Mouse (Mus musculus) kidney, embryonic 15.5 days (tissue): ENCODE measurements at regions not wholly inside any gene's neighbourhood (a gene's known extent, or its start where the extent isn't known, plus 50 kb on each side); places are given as distances from the start of the nearest gene placed in this dataset.

ENCODE experiments used
- ATAC-seq: fragments of 200-750 bp; cut with Nextera tagmentation; replicated peaks from 2 replicates; pipeline ENCODE4 v1.8.0; 2017; ENCODE audit warnings: moderate TSS enrichment; ENCODE audit not compliant: low FRiP score
- H3K27ac ChIP-seq: fragments of 300-500 bp; sonication (generic); 2 replicates; pipeline ENCODE4 v1.5.1; 2015; ENCODE audit warnings: mild to moderate bottlenecking, inconsistent platforms
- H3K27me3 ChIP-seq: fragments of 300-500 bp; sonication (generic); 2 replicates; pipeline ENCODE4 v1.6.1; 2015; ENCODE audit warnings: inconsistent platforms
- H3K36me3 ChIP-seq: fragments of 300-500 bp; sonication (generic); 2 replicates; pipeline ENCODE4 v1.6.1; 2015; ENCODE audit warnings: inconsistent platforms
- H3K4me1 ChIP-seq: fragments of 300-500 bp; sonication (generic); 2 replicates; pipeline ENCODE4 v1.6.1; 2015; ENCODE audit warnings: inconsistent platforms
- H3K4me2 ChIP-seq: fragments of 300-500 bp; sonication (generic); 2 replicates; pipeline ENCODE4 v1.6.1; 2015; ENCODE audit warnings: moderate library complexity, mild to moderate bottlenecking, inconsistent platforms
- H3K4me3 ChIP-seq: fragments of 300-500 bp; sonication (generic); replicated peaks from 2 replicates; pipeline ENCODE4 v1.5.1; 2015; ENCODE audit warnings: mild to moderate bottlenecking, inconsistent platforms
- H3K9ac ChIP-seq: fragments of 300-500 bp; sonication (generic); 2 replicates; pipeline ENCODE4 v1.6.1; 2015; ENCODE audit warnings: mild to moderate bottlenecking, inconsistent platforms
- H3K9me3 ChIP-seq: fragments of 300-500 bp; sonication (generic); replicated peaks from 2 replicates; pipeline ENCODE4 v1.6.1; 2016; ENCODE audit warnings: inconsistent platforms
- WGBS: fragments of 180-500 bp; shearing (Covaris S2); methylation state at CpG from one replicate; pipeline ENCODE4 v1.1.7; 2015; ENCODE audit warnings: mixed read lengths; 5-methylcytosine and 5-hydroxymethylcytosine counted together

GRCm38 (mm10) chr6:12140596-12140995 is 233.0 kb downstream of the Phf14 start:
- no peaks in the 10 kb centered on the region for H3K36me3 ChIP-seq
- no peak overlapping the region for H3K9ac ChIP-seq
- H3K4me3 ChIP-seq = no peak overlapping the region
- no peaks in the 10 kb centered on the region for H3K27me3 ChIP-seq
- H3K27ac ChIP-seq = no peak overlapping the region
- H3K9me3 ChIP-seq = no peaks in the 10 kb centered on the region
- WGBS = 76% methylated on average over 2 of the region's 2 CpGs
- no peak overlapping the region for H3K4me2 ChIP-seq
- ATAC-seq = no peak
- H3K4me1 ChIP-seq = peaks cover 7% of the 10 kb centered on the region; the same call in 1 of the 2 replicates

- Histone ChIP-seq H3K27me3 (no peaks in the 10 kb centered on the region), H3K4me2 (no peak overlapping the region), H3K4me3 (no peak overlapping the region), H3K4me1 (peaks cover 7% of the 10 kb centered on the region; the same call in 1 of the 2 replicates), H3K27ac (no peak overlapping the region), H3K9ac (no peak overlapping the region), H3K36me3 (no peaks in the 10 kb centered on the region), H3K9me3 (no peaks in the 10 kb centered on the region)
- 89% methylated on average over 3 of the region's 3 CpGs for WGBS
- no peak for ATAC-seq
These were observed 237.6 kb downstream of the Phf14 start for GRCm38 (mm10) chr6:12145216-12145615.

DNA sequence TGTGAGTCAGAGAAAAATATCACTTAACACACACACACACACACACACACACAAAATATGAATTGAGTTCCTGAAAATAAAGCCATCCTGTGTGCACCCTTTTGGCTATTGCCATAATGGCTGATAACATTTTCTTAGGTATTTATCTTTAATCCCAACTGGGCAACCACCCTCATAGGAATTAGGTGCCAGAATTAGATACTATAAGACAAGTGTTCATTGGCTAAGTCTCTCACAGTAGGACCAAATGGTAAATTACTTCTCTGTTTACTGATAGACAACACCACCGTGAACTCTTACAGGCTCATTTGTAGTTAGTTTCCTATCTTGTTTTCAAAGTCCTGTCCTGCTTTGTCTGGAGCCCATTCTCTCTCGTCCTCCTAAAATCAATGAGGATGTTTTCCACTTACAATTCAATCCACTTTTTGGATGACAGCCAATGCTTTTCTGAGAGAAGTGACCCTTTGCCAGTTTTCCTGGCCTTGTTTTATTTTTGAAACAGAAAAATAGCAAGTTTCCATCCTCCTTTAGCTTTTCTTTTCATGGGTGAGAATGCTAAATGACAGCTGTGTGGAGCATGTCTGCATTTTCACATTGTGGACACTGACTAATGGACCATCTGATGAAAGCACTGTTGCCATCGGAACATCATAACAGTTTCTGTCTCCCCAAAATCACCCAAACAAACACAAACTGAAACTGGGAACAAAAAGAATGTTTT is 243.2 kb downstream of the Phf14 start:
- H3K4me2 ChIP-seq = no peak overlapping the region
- no peak for ATAC-seq
- no peaks in the 10 kb centered on the region for H3K27me3 ChIP-seq
- no peaks in the 10 kb centered on the region for H3K4me1 ChIP-seq
- no peaks in the 10 kb centered on the region for H3K36me3 ChIP-seq
- 32% methylated on average over 3 of the region's 3 CpGs for WGBS
- no peak overlapping the region for H3K9ac ChIP-seq
- no peak overlapping the region for H3K27ac ChIP-seq
- H3K9me3 ChIP-seq = no peaks in the 10 kb centered on the region
- no peak overlapping the region for H3K4me3 ChIP-seq

GRCm38 (mm10) chr6:12163971-12164370 is 256.4 kb downstream of the Phf14 start:
- no peaks in the 10 kb centered on the region for H3K9me3 ChIP-seq

DNA sequence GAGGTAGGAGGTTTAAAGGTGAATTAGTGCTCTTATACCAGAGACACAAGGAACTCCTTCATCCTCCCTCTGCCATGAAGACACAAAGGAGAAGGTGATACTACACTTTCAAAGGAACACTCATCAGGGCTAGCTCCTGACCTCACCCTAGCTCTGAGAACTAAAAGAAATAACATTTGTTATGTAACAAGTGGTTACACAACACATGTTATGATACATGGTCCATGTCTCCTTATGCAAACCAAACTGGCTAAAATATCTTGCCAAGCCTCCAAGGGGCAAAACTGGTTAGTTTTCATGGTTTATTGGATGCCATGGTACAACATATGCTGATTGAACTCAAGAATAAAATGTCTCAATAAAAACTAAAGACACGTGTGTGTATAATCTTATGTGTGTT is 260.9 kb downstream of the Phf14 start:
- no peak for ATAC-seq
- no peaks in the 10 kb centered on the region for H3K36me3 ChIP-seq
- WGBS = 89% methylated on average over 1 of the region's 1 CpGs

More at GRCm38 (mm10) chr6:12163971-12164370, 256.4 kb downstream of the Phf14 start:
- no peak for ATAC-seq
- Histone ChIP-seq H3K27me3 (no peaks in the 10 kb centered on the region), H3K27ac (no peak overlapping the region), H3K4me3 (no peak overlapping the region), H3K4me2 (no peak overlapping the region), H3K4me1 (no peaks in the 10 kb centered on the region), H3K36me3 (no peaks in the 10 kb centered on the region), H3K9ac (no peak overlapping the region)
- WGBS = 85% methylated on average over 1 of the region's 1 CpGs

GRCm38 (mm10) chr6:12169431-12169830 is 261.8 kb downstream of the Phf14 start:
- no peak overlapping the region for H3K4me2 ChIP-seq
- no peaks in the 10 kb centered on the region for H3K27me3 ChIP-seq
- WGBS = 73% methylated on average over 7 of the region's 7 CpGs
- no peak overlapping the region for H3K9ac ChIP-seq
- no peak overlapping the region for H3K4me3 ChIP-seq
- no peaks in the 10 kb centered on the region for H3K9me3 ChIP-seq
- H3K36me3 ChIP-seq = no peaks in the 10 kb centered on the region
- no peak for ATAC-seq
- H3K4me1 ChIP-seq = no peaks in the 10 kb centered on the region
- no peak overlapping the region for H3K27ac ChIP-seq

More for the DNA sequence above, 260.9 kb downstream of the Phf14 start:
- no peak overlapping the region for H3K27ac ChIP-seq
- no peaks in the 10 kb centered on the region for H3K4me1 ChIP-seq
- H3K4me2 ChIP-seq = no peak overlapping the region
- no peak overlapping the region for H3K4me3 ChIP-seq
- H3K9me3 ChIP-seq = no peaks in the 10 kb centered on the region
- H3K9ac ChIP-seq = no peak overlapping the region
- no peaks in the 10 kb centered on the region for H3K27me3 ChIP-seq

DNA sequence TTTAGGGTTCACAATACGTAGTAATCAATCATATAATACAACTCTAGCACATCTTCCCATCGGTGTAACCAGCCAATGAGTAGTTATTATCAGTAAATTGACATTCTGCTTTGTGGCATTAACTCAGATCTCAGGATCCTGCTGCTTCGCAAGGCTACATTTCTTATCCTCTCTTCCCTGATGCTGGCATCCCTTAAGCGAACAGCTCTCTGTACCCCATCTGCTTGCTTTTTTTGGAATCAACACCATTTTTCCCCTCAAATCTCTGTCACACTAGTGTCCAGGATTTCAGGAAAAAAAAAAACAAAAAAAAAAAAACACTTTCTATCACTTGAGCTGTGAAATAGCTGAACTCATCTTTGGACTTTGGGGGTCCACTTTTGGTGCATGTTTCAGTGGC is 263.1 kb downstream of the Phf14 start:
- Histone ChIP-seq H3K4me3 (no peak overlapping the region), H3K27ac (no peak overlapping the region), H3K4me1 (no peaks in the 10 kb centered on the region), H3K27me3 (no peaks in the 10 kb centered on the region), H3K4me2 (no peak overlapping the region), H3K36me3 (no peaks in the 10 kb centered on the region), H3K9me3 (no peaks in the 10 kb centered on the region), H3K9ac (no peak overlapping the region)
- 87% methylated on average over 4 of the region's 4 CpGs for WGBS
- no peak for ATAC-seq

- no peaks in the 10 kb centered on the region for H3K4me1 ChIP-seq
- no peak overlapping the region for H3K27ac ChIP-seq
- H3K27me3 ChIP-seq = no peaks in the 10 kb centered on the region
- no peaks in the 10 kb centered on the region for H3K9me3 ChIP-seq
- no peak overlapping the region for H3K4me2 ChIP-seq
- WGBS = 68% methylated on average over 2 of the region's 2 CpGs
- no peaks in the 10 kb centered on the region for H3K36me3 ChIP-seq
- H3K9ac ChIP-seq = no peak overlapping the region
- H3K4me3 ChIP-seq = no peak overlapping the region
- ATAC-seq = no peak
These were observed 263.6 kb downstream of the Phf14 start for GRCm38 (mm10) chr6:12171189-12171588.

DNA sequence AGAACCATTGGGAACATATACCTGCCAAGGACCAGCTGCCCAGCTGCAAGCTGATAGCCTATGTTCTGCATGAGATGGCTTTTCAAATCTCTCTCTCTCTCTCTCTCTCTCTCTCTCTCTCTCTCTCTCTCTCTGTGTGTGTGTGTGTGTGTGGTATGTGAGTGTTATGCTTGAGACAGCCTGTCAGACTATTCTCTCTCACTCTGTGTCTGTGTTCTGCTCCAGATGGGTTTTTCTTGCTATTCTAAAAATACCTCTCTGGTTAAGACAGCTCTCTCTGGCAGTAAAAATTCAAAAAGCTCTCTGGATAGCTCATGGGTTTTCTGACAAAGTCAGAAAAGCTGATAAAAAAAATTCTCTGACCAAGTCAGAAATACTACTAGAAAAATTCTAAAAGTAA is 270.4 kb downstream of the Phf14 start:
- Histone ChIP-seq H3K27me3 (no peaks in the 10 kb centered on the region), H3K4me1 (no peaks in the 10 kb centered on the region), H3K4me2 (no peak overlapping the region), H3K9me3 (no peaks in the 10 kb centered on the region), H3K9ac (no peak overlapping the region), H3K36me3 (no peaks in the 10 kb centered on the region), H3K27ac (no peak overlapping the region), H3K4me3 (no peak overlapping the region)
- no peak for ATAC-seq

- no peak overlapping the region for H3K27ac ChIP-seq
- H3K36me3 ChIP-seq = no peaks in the 10 kb centered on the region
- no peaks in the 10 kb centered on the region for H3K9me3 ChIP-seq
- H3K27me3 ChIP-seq = no peaks in the 10 kb centered on the region
- no peaks in the 10 kb centered on the region for H3K4me1 ChIP-seq
- no peak overlapping the region for H3K4me3 ChIP-seq
- no peak overlapping the region for H3K9ac ChIP-seq
- WGBS = 58% methylated on average over 3 of the region's 3 CpGs
- no peak overlapping the region for H3K4me2 ChIP-seq
- ATAC-seq = no peak
These were observed 273.3 kb downstream of the Phf14 start for GRCm38 (mm10) chr6:12180951-12181350.

- ATAC-seq = no peak
These were observed 302.6 kb downstream of the Phf14 start for GRCm38 (mm10) chr6:12210190-12210589.

DNA sequence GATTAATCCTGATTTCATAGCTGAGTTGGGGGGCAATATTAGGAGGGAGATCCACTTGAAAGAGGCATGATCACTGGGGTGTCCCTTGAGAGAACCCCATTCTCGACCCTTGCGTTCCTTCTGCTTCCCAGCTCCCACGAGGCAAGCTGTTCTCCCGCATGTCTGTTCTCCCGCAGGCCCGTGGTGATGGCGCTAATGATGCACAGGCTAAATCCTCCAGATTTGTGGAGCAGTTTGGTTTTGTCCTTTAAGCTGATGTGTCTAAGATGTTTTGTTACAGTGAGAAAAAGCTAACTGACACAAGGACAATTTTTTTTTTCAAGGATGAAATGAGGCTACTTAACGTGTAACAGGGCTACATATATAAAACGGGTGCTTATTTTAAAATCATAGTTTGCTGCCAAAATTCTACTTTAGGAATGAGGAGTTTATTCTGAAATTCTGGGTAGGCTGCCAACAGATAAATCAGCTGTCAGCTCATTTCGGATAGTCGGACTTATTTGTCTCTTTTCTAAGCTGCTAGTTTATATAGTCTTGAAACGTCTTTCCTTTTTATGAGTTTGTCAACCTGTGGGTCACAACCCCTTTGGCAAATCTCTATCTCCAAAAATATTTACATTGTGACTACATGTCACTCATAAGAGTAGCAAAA is 307.0 kb downstream of the Phf14 start:
- H3K9me3 ChIP-seq = peaks cover 8% of the 10 kb centered on the region; the same call in 1 of the 2 replicates
- H3K4me1 ChIP-seq = no peaks in the 10 kb centered on the region

More at GRCm38 (mm10) chr6:12210190-12210589, 302.6 kb downstream of the Phf14 start:
- 42% methylated on average over 1 of the region's 1 CpGs for WGBS
- no peaks in the 10 kb centered on the region for H3K36me3 ChIP-seq
- no peaks in the 10 kb centered on the region for H3K4me1 ChIP-seq
- H3K4me2 ChIP-seq = no peak overlapping the region
- no peak overlapping the region for H3K4me3 ChIP-seq
- H3K9ac ChIP-seq = no peak overlapping the region
- no peaks in the 10 kb centered on the region for H3K27me3 ChIP-seq
- no peak overlapping the region for H3K27ac ChIP-seq
- H3K9me3 ChIP-seq = no peaks in the 10 kb centered on the region

More for the DNA sequence above, 307.0 kb downstream of the Phf14 start:
- Histone ChIP-seq H3K4me3 (no peak overlapping the region), H3K9ac (no peak overlapping the region), H3K27ac (no peak overlapping the region), H3K4me2 (no peak overlapping the region), H3K27me3 (no peaks in the 10 kb centered on the region), H3K36me3 (no peaks in the 10 kb centered on the region)
- 66% methylated on average over 12 of the region's 12 CpGs for WGBS
- ATAC-seq = 0 out of 2 replicates have a peak, but pooled peaks have one; percentile 15
